Mouse (Mus musculus) heart, postnatal 0 days (tissue): ENCODE results near the gene Crim1.

Source experiments
- CTCF ChIP-seq: IDR thresholded peaks from 2 replicates; pipeline ENCODE4 v1.5.1; 2016; ENCODE audit warnings: antibody characterized with exemption, control low read depth, low read depth
- EP300 ChIP-seq: IDR thresholded peaks from 2 replicates; pipeline ENCODE4 v1.6.1; 2016; ENCODE audit warnings: antibody characterized with exemption, low read depth

DNA sequence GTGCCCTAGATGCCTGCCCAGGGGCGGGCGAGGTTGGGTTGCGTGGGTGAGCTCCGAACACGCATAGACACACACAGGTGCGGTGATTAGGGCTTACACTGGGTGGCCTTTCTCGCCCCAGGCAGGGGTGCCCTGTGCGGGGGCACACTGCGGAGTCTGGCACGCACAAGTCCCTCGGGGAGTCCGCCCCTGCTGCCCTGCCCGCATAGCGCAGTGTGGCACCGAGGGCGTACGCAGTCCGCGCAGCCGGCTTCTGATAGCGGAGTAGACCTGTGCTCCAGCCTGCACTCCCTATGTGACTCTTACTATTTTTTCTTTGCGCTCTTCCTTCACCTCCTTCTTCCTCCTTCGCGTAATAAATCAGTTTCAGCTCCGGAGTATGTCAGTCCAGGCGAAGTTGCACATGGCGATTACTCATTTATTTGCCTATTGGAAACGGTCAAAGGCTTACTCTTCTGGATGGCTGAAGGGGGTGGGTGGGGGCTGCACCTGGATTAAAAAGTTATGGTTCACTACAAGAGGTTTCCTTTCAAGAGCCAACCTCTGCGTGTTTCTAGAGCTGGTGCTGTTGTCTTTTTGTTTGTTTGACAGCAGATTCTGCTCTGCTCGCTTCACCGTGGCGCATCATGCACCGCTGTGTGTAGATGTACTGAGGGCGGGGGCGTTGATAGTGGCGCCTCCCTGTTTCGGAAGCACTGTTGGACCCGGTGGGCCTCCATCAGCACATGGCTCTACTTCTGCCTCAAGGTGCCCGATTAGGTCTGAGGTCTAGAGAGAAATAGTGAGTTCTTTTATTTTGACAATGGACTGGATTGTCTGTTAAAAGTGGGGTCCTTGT is 1.4 kb downstream of the Crim1 start:
- TF ChIP-seq CTCF (no peak), EP300 (no peak)
